Mouse (Mus musculus) 416B (cell line): ENCODE measurements around the gene Ebf3.

Experiments used
- DNase-seq: peaks from one replicate; pipeline ENCODE4 v3.0.0; 2011; ENCODE audit warnings: low read depth

Gene Ebf3

DNA sequence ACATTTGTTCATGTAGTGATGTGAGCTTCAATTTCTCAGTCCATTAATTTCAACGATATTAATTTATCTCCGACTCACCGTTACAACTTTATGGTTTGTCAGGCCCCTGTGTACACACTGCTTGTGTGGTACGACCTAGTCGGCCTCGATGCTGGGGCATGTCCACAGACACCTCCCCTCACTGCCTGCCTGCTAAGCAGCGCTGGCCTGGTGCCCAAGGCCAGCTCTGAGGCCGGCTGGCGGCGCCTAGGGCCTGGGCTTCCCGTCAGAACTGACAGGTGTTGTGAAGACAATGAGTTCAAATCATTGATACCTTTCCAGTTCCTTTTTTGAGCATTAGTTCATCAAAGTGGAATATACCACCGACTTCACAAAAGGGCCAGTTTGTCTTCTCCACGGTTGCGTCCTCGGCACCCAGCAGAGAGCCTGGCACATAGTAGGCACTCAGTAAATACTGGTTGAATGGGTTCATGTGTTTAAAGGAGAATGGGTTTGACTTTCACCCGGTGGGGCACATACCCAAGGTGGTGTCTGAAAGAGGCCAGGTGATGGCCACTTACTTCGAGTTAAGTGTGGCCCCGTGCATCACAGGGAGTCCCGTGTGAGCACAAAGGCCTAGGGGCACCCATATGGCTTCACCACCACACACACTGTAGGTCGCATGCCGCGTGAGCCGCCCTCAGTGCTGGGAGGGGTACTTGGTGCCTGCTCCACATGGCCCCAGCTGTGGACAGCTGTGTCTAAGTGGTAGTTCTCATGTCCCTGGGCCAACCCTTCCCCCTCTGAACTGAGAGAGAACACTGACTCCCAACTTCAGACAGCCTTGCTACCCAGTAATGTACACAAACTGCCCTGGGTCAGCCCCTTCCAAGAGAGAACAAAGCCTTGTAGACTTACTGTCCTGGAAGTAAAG is 116.9 kb downstream of the Ebf3 start:
- no peak for DNase-seq

DNA sequence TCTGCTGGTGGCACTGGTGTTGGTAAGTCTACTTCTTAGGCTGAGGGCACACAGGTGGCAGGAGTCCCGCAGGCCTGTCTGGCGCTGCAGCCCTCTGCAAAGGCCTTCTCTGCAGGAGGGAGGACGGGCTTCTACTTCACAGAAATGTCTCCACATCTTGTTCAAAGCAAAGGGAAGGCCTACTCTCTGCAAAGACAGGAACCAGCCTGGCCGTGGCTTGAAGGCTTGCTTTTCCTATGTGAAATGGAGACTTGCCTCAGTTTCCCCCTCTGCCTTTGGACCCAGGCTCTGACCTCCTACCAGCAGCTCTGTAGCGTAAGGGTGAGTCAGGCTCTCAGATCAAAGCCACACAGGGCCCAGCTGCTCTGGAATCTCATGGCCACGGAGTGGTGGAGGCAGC is 117.7 kb downstream of the Ebf3 start:
- no peak for DNase-seq

DNA sequence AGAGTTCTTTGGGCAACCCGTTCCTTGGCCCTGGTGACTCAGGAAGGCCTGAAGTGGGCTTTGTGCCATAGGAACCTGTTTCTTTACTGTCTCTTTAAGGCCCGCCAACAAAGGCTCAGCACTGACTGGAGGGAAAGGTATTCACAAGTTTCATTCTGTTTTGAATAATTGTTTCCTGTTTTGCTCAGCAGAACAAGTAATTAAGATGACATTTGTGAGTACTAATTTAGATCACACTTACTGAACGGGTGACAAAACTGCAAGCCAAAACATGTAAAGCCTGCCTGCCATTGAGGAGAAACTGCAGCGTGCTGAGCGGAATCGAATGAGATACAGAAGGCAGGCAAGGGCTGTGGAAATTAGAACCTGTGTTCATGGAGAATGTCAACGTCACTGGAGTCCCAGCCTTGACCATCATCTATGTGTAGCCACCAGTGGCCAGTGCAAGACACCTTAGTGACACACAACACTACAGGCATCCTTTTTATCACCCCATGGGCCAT is 121.4 kb downstream of the Ebf3 start:
- DNase-seq = no peak

DNA sequence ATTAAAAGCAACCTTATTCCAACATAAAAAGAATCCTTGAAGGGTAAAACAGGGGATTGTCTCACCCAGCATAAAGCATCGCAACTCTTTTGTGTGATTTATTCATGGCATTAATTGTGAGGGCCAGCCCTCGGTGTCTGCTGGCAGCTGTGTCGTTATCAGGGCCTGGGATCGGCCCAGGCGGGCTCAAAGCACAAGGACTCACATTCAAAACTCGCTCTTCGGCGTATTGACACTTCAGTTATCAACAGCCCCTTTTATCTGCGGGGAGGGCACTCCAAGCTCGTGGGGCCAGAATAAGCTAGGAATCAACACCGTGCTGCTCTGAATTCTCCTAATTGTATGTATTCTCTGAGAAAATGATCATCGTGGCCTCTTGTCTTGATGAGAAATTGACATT is 122.4 kb downstream of the Ebf3 start:
- DNase-seq = no peak

- no peak for DNase-seq
Observed at GRCm38 (mm10) chr7:137172278-137172677, 142.0 kb downstream of the Ebf3 start.

GRCm38 (mm10) chr7:137159086-137159485 is 155.2 kb downstream of the Ebf3 start:
- no peak for DNase-seq

- DNase-seq = no peak
Observed at GRCm38 (mm10) chr7:137154623-137155022, 159.6 kb downstream of the Ebf3 start.

DNA sequence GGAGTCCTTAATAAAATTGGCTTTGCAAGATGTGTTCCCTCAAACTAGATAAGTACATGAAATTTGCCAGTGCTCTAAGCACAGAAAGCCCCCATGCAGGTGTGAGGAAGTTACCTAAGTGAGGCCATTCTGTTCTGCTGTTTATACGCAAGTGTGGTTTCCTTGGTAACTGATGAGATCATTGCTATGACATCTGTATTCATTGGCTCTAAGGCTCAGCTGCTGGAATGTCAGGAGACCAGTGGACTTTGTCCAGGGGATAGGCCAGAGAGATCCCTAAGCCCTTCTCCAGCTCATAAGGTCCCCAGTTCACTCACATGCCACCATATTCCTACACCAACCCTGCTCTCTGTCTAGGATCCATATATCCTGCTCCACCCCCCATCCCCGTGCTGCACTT is 162.4 kb downstream of the Ebf3 start:
- no peak for DNase-seq

- DNase-seq = no peak
Observed at GRCm38 (mm10) chr7:137147101-137147500, 167.1 kb downstream of the Ebf3 start.
